Mouse (Mus musculus): ENCODE data around the gene Prr5l.

The Prr5l gene

GRCm38 (mm10) chr2:101882998-101883397, at the start of gene Prr5l:
Prr5l (minus strand) TSS chr2:101883027.
- TF ChIP-seq GATA4 (IDR thresholded peaks at IDR 0.05; ENCODE audit: insufficient replicate concordance, low read length) = no peak

- TF ChIP-seq GATA4 (IDR thresholded peaks at IDR 0.05; ENCODE audit: insufficient replicate concordance, low read length) = no peak
Measured at GRCm38 (mm10) chr2:101932169-101932936, 49.5 kb upstream of the Prr5l start.

GRCm38 (mm10) chr2:101925591-101926188, 42.9 kb upstream of the Prr5l start:
- no peak for TF ChIP-seq GATA4 (IDR thresholded peaks at IDR 0.05; ENCODE audit: insufficient replicate concordance, low read length)

- TF ChIP-seq GATA4 (IDR thresholded peaks at IDR 0.05; ENCODE audit: insufficient replicate concordance, low read length) = no peak
Measured at GRCm38 (mm10) chr2:101925183-101925582, 42.4 kb upstream of the Prr5l start.

GRCm38 (mm10) chr2:101923181-101923580, 40.4 kb upstream of the Prr5l start:
- no peak for TF ChIP-seq GATA4 (IDR thresholded peaks at IDR 0.05; ENCODE audit: insufficient replicate concordance, low read length)

GRCm38 (mm10) chr2:101922302-101922701, 39.5 kb upstream of the Prr5l start:
- no peak for TF ChIP-seq GATA4 (IDR thresholded peaks at IDR 0.05; ENCODE audit: insufficient replicate concordance, low read length)

GRCm38 (mm10) chr2:101920136-101920554, 37.3 kb upstream of the Prr5l start:
- TF ChIP-seq GATA4 (IDR thresholded peaks at IDR 0.05; ENCODE audit: insufficient replicate concordance, low read length) = no peak

- peak; percentile 49; the same call in 1 of the 2 replicates for TF ChIP-seq GATA4 (IDR thresholded peaks at IDR 0.05; ENCODE audit: insufficient replicate concordance, low read length)
Measured at GRCm38 (mm10) chr2:101918518-101918917, 35.7 kb upstream of the Prr5l start.

- no peak for TF ChIP-seq GATA4 (IDR thresholded peaks at IDR 0.05; ENCODE audit: insufficient replicate concordance, low read length)
Measured at GRCm38 (mm10) chr2:101909326-101910080, 26.7 kb upstream of the Prr5l start.

GRCm38 (mm10) chr2:101908773-101909172, 25.9 kb upstream of the Prr5l start:
- TF ChIP-seq GATA4 (IDR thresholded peaks at IDR 0.05; ENCODE audit: insufficient replicate concordance, low read length) = no peak

GRCm38 (mm10) chr2:101907386-101908022, 24.7 kb upstream of the Prr5l start:
- TF ChIP-seq GATA4 (IDR thresholded peaks at IDR 0.05; ENCODE audit: insufficient replicate concordance, low read length) = no peak

GRCm38 (mm10) chr2:101906379-101906690, 23.5 kb upstream of the Prr5l start:
- TF ChIP-seq GATA4 (IDR thresholded peaks at IDR 0.05; ENCODE audit: insufficient replicate concordance, low read length) = no peak

GRCm38 (mm10) chr2:101905534-101906378, 22.9 kb upstream of the Prr5l start:
- TF ChIP-seq GATA4 (IDR thresholded peaks at IDR 0.05; ENCODE audit: insufficient replicate concordance, low read length) = peak; percentile 46; the same call in 1 of the 2 replicates

GRCm38 (mm10) chr2:101902196-101902595, 19.4 kb upstream of the Prr5l start:
- no peak for TF ChIP-seq GATA4 (IDR thresholded peaks at IDR 0.05; ENCODE audit: insufficient replicate concordance, low read length)

Measured in liver, adult (tissue).